Mouse (Mus musculus): Measurements from ENCODE around the gene Gltpd2. TPM values are rescaled to one million over a fixed set of nuclear protein-coding genes. Genes with fewer than 3 reads are reported as not detected.

The Gltpd2 gene
- polyA plus RNA-seq, 1 experiment from 2014 or later: 30.8 TPM

- Histone ChIP-seq H3K36me3 (replicated peaks; ENCODE audit: insufficient read depth, low read length) (no peaks in the 10 kb centered on the region), H3K4me1 (ENCODE audit: insufficient read depth) (no peaks in the 10 kb centered on the region), H3K4me3 (ENCODE audit: low read depth, low read length) (no peak overlapping the region), H3K9me3 (ENCODE audit: low read length) (no peaks in the 10 kb centered on the region), H3K9ac (replicated peaks) (no peak overlapping the region), H3K27ac (ENCODE audit: low read depth) (no peak overlapping the region), H3K4me2 (ENCODE audit: low read depth, low read length) (no peak overlapping the region), H3K27me3 (ENCODE audit: insufficient read depth, low read length) (no peaks in the 10 kb centered on the region)
- ATAC-seq (no peak), DNase-seq (no peak)
- WGBS (ENCODE audit: insufficient replicate concordance): 60% methylated on average over 7 of the region's 7 CpGs
- TF ChIP-seq EP300 (IDR thresholded peaks at IDR 0.05; ENCODE audit: low read depth) (no peak), CTCF (IDR thresholded peaks at IDR 0.05; ENCODE audit: low read depth) (no peak)
Measured at GRCm38 (mm10) chr11:70512709-70513342, 6.2 kb upstream of the Gltpd2 start.

GRCm38 (mm10) chr11:70513520-70513919 lies 5.5 kb upstream of the Gltpd2 start:
- no peaks in the 10 kb centered on the region for H3K27me3 ChIP-seq (ENCODE audit: insufficient read depth, low read length)
- H3K4me3 ChIP-seq (ENCODE audit: low read depth, low read length): no peak overlapping the region
- WGBS (ENCODE audit: insufficient replicate concordance): 69% methylated on average over 11 of the region's 11 CpGs
- ATAC-seq (no peak), DNase-seq (no peak)
- 0 out of 2 replicates have a peak, but pooled peaks cover 1% of the 10 kb centered on the region for H3K4me1 ChIP-seq (ENCODE audit: insufficient read depth)
- H3K9ac ChIP-seq (replicated peaks): no peak overlapping the region
- H3K4me2 ChIP-seq (ENCODE audit: low read depth, low read length): no peak overlapping the region
- H3K9me3 ChIP-seq (ENCODE audit: low read length): no peaks in the 10 kb centered on the region
- no peak overlapping the region for H3K27ac ChIP-seq (ENCODE audit: low read depth)
- TF ChIP-seq CTCF (IDR thresholded peaks at IDR 0.05; ENCODE audit: low read depth): no peak
- no peak for TF ChIP-seq EP300 (IDR thresholded peaks at IDR 0.05; ENCODE audit: low read depth)
- H3K36me3 ChIP-seq (replicated peaks; ENCODE audit: insufficient read depth, low read length): no peaks in the 10 kb centered on the region

- Histone ChIP-seq H3K9me3 (ENCODE audit: low read length) (no peaks in the 10 kb centered on the region), H3K27ac (ENCODE audit: low read depth) (no peak within 1 kb of the TSS), H3K9ac (replicated peaks) (no peak within 1 kb of the TSS), H3K4me2 (ENCODE audit: low read depth, low read length) (no peak within 1 kb of the TSS), H3K4me3 (ENCODE audit: low read depth, low read length) (no peak within 1 kb of the TSS), H3K27me3 (ENCODE audit: insufficient read depth, low read length) (no peaks in the 10 kb centered on the region), H3K4me1 (ENCODE audit: insufficient read depth) (0 out of 2 replicates have a peak, but pooled peaks cover 3% of the 10 kb centered on the region), H3K36me3 (replicated peaks; ENCODE audit: insufficient read depth, low read length) (no peaks in the 10 kb centered on the region)
- ATAC-seq (no peak), DNase-seq (no peak)
- 73% methylated on average over 7 of the region's 7 CpGs for WGBS (ENCODE audit: insufficient replicate concordance)
- TF ChIP-seq CTCF (IDR thresholded peaks at IDR 0.05; ENCODE audit: low read depth) (no peak), EP300 (IDR thresholded peaks at IDR 0.05; ENCODE audit: low read depth) (no peak)
Measured at GRCm38 (mm10) chr11:70514288-70514687, 4.7 kb upstream of the Gltpd2 start, which contains the start of gene Vmo1. Vmo1 (minus strand) TSS chr11:70514616.

GRCm38 (mm10) chr11:70516352-70516751 lies 2.6 kb upstream of the Gltpd2 start:
- DNase-seq (no peak), ATAC-seq (no peak)
- no peak for TF ChIP-seq EP300 (IDR thresholded peaks at IDR 0.05; ENCODE audit: low read depth)
- peak; percentile 74 for TF ChIP-seq CTCF (IDR thresholded peaks at IDR 0.05; ENCODE audit: low read depth)
- WGBS (ENCODE audit: insufficient replicate concordance): 20% methylated on average over 2 of the region's 2 CpGs
- H3K4me1 ChIP-seq (ENCODE audit: insufficient read depth): peaks cover 8% of the 10 kb centered on the region
- no peaks in the 10 kb centered on the region for H3K9me3 ChIP-seq (ENCODE audit: low read length)
- H3K27ac ChIP-seq (ENCODE audit: low read depth): no peak overlapping the region
- H3K4me3 ChIP-seq (ENCODE audit: low read depth, low read length): no peak overlapping the region
- no peaks in the 10 kb centered on the region for H3K27me3 ChIP-seq (ENCODE audit: insufficient read depth, low read length)
- H3K9ac ChIP-seq (replicated peaks): no peak overlapping the region
- H3K36me3 ChIP-seq (replicated peaks; ENCODE audit: insufficient read depth, low read length): no peaks in the 10 kb centered on the region
- H3K4me2 ChIP-seq (ENCODE audit: low read depth, low read length): no peak overlapping the region

GRCm38 (mm10) chr11:70518436-70518835 lies 560 bp upstream of the Gltpd2 start:
- 33% methylated on average over 1 of the region's 1 CpGs for WGBS (ENCODE audit: insufficient replicate concordance)

GRCm38 (mm10) chr11:70520178-70520769 lies 1.3 kb downstream of the Gltpd2 start:
- peak; percentile 7; the same call in 1 of the 2 replicates for ATAC-seq
- H3K27me3 ChIP-seq (ENCODE audit: insufficient read depth, low read length): no peaks in the 10 kb centered on the region

More at GRCm38 (mm10) chr11:70518436-70518835, 560 bp upstream of the Gltpd2 start:
- Histone ChIP-seq H3K9me3 (ENCODE audit: low read length) (no peaks in the 10 kb centered on the region), H3K36me3 (replicated peaks; ENCODE audit: insufficient read depth, low read length) (no peaks in the 10 kb centered on the region), H3K27me3 (ENCODE audit: insufficient read depth, low read length) (no peaks in the 10 kb centered on the region), H3K4me1 (ENCODE audit: insufficient read depth) (peaks cover 8% of the 10 kb centered on the region), H3K27ac (ENCODE audit: low read depth) (peak overlapping the region; percentile 62), H3K4me3 (ENCODE audit: low read depth, low read length) (no peak overlapping the region), H3K4me2 (ENCODE audit: low read depth, low read length) (peak overlapping the region; percentile 59), H3K9ac (replicated peaks) (no peak overlapping the region)
- DNase-seq (no peak), ATAC-seq (no peak)
- TF ChIP-seq EP300 (IDR thresholded peaks at IDR 0.05; ENCODE audit: low read depth) (no peak), CTCF (IDR thresholded peaks at IDR 0.05; ENCODE audit: low read depth) (no peak)

More at GRCm38 (mm10) chr11:70520178-70520769, 1.3 kb downstream of the Gltpd2 start:
- no peaks in the 10 kb centered on the region for H3K9me3 ChIP-seq (ENCODE audit: low read length)
- peak overlapping the region; percentile 59 for H3K4me2 ChIP-seq (ENCODE audit: low read depth, low read length)
- TF ChIP-seq CTCF (IDR thresholded peaks at IDR 0.05; ENCODE audit: low read depth) (0 out of 2 replicates have a peak, but pooled peaks have one; percentile 20), EP300 (IDR thresholded peaks at IDR 0.05; ENCODE audit: low read depth) (no peak)
- 31% methylated on average over 40 of the region's 41 CpGs for WGBS (ENCODE audit: insufficient replicate concordance)
- H3K9ac ChIP-seq (replicated peaks): peak overlapping the region; percentile 49
- peak overlapping the region; percentile 62 for H3K27ac ChIP-seq (ENCODE audit: low read depth)
- peak; percentile 40 for DNase-seq
- H3K4me3 ChIP-seq (ENCODE audit: low read depth, low read length): peak overlapping the region; percentile 25
- no peaks in the 10 kb centered on the region for H3K36me3 ChIP-seq (replicated peaks; ENCODE audit: insufficient read depth, low read length)
- peaks cover 8% of the 10 kb centered on the region for H3K4me1 ChIP-seq (ENCODE audit: insufficient read depth)

Measured in liver, postnatal 0 days (tissue).